Mouse (Mus musculus): ENCODE measurements around the gene Gaa. TPM values are rescaled to one million over a fixed set of nuclear protein-coding genes. Genes with fewer than 3 reads are reported as not detected.

Gaa gene
- polyA plus RNA-seq, 1 experiment from 2014 or later = 263 TPM

- ATAC-seq (no peak), DNase-seq (ENCODE audit: low read depth, low spot score) (no peak)
- peaks cover 14% of the 10 kb centered on the region for H3K27me3 ChIP-seq
- no peak for TF ChIP-seq CTCF (IDR thresholded peaks at IDR 0.05)
- CTCF ChIA-PET = interaction anchor here (0.6 kb wide), 1 partner anchor 63 kb away, joined by 3 read pairs; no protein-coding TSS in a partner anchor
- POLR2A ChIA-PET = no interaction called here
- in situ Hi-C loops (cut with MboI; ENCODE audit: low pct_unique_long_range_greater_than_20kb) = no loop called here
Observed at GRCm38 (mm10) chr11:119325068-119325467, 57.4 kb downstream of the Gaa start.

DNA sequence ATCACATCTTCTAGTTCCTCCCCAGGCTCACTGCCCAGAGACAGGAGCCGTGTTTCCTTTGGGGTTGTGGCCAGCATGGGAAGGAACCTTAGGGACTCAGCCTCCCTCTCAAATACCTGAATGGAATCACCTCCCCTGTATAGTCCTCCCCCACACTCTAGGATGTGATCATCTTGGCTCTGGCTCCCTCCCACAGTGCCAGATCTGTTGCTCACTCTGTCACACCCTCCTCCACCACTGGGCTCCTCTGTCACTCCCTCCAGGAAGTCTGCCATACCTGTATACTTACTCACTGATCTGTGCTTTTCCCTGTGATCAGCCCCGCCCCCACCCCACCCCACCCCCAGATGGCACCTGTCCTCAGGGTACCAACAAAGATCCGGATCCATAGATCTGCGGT, 62.9 kb downstream of the Gaa start:
- DNase-seq (ENCODE audit: low read depth, low spot score) (no peak), ATAC-seq (no peak)
- TF ChIP-seq CTCF (IDR thresholded peaks at IDR 0.05) = no peak
- in situ Hi-C loops (cut with MboI; ENCODE audit: low pct_unique_long_range_greater_than_20kb) = no loop called here
- H3K27me3 ChIP-seq = no peaks in the 10 kb centered on the region
- CTCF ChIA-PET = no interaction called here
- POLR2A ChIA-PET = no interaction called here

GRCm38 (mm10) chr11:119331970-119332369, 64.3 kb downstream of the Gaa start:
- TF ChIP-seq CTCF (IDR thresholded peaks at IDR 0.05) = no peak
- no peaks in the 10 kb centered on the region for H3K27me3 ChIP-seq
- in situ Hi-C loops (cut with MboI; ENCODE audit: low pct_unique_long_range_greater_than_20kb) = no loop called here
- DNase-seq (ENCODE audit: low read depth, low spot score) (no peak), ATAC-seq (no peak)
- ChIA-PET POLR2A (no interaction called here), CTCF (no interaction called here)

Other genes with a start within 250 kb of the Gaa start
- gene Cbx2, start 244.9 kb upstream of the Gaa start, polyA plus RNA-seq (2021) = 9.3 TPM
- 14.6 TPM for gene Cbx8, start 226.9 kb upstream of the Gaa start, polyA plus RNA-seq (2021)
- gene Cbx4, start 181.7 kb upstream of the Gaa start, polyA plus RNA-seq (2021) = 22.0 TPM
- 17.4 TPM for gene Tbc1d16, start 39.4 kb upstream of the Gaa start, polyA plus RNA-seq (2021)
- gene Ccdc40, start 39.3 kb upstream of the Gaa start, polyA plus RNA-seq (2021) = 0.13 TPM
- gene Eif4a3, start 32.2 kb downstream of the Gaa start, polyA plus RNA-seq (2021) = 147 TPM
- 0.26 TPM for gene Card14, start 39.9 kb downstream of the Gaa start, polyA plus RNA-seq (2021)
- 25.0 TPM for gene Sgsh, start 87.6 kb downstream of the Gaa start, polyA plus RNA-seq (2021)
- 16.3 TPM for gene Slc26a11, start 87.7 kb downstream of the Gaa start, polyA plus RNA-seq (2021)
- gene Rnf213, start 125.2 kb downstream of the Gaa start, polyA plus RNA-seq (2021) = 20.5 TPM
- gene Endov, start 223.5 kb downstream of the Gaa start, polyA plus RNA-seq (2021) = 19.6 TPM

Measured in Patski (cell line).